Mouse (Mus musculus): ENCODE measurements around the gene I830077J02Rik. TPM values are rescaled to one million over a fixed set of nuclear protein-coding genes. Genes with fewer than 3 reads are reported as not detected.

The I830077J02Rik gene
- polyA plus RNA-seq, 1 experiment = not detected

GRCm38 (mm10) chr3:105936111-105936510 is 3.6 kb upstream of the I830077J02Rik start:
- Histone ChIP-seq H3K9me3 (replicated peaks; ENCODE audit: control insufficient read depth, insufficient read depth, low read length, poor library complexity, severe bottlenecking) (no peaks in the 10 kb centered on the region), H3K36me3 (ENCODE audit: control insufficient read depth, insufficient read depth, low read length, poor library complexity, severe bottlenecking) (no peaks in the 10 kb centered on the region), H3K4me1 (ENCODE audit: control insufficient read depth, insufficient read depth, low read length) (no peaks in the 10 kb centered on the region), H3K27me3 (ENCODE audit: control insufficient read depth, insufficient read depth, low read length, poor library complexity, severe bottlenecking) (no peaks in the 10 kb centered on the region), H3K27ac (ENCODE audit: insufficient read depth, low read length) (no peak overlapping the region), H3K4me3 (ENCODE audit: low read depth, low read length) (no peak overlapping the region), H3K9ac (ENCODE audit: low read depth, poor library complexity, severe bottlenecking) (no peak overlapping the region)
- TF ChIP-seq EP300 (IDR thresholded peaks at IDR 0.05; ENCODE audit: insufficient read depth, low read depth, low read length) = no peak
- no peak for TF ChIP-seq POLR2A (IDR thresholded peaks at IDR 0.05; ENCODE audit: insufficient read depth, low read length)
- no peak for TF ChIP-seq CTCF (IDR thresholded peaks at IDR 0.05; ENCODE audit: low read depth, low read length)

- no peaks in the 10 kb centered on the region for H3K27me3 ChIP-seq (ENCODE audit: control insufficient read depth, insufficient read depth, low read length, poor library complexity, severe bottlenecking)
- H3K9me3 ChIP-seq (replicated peaks; ENCODE audit: control insufficient read depth, insufficient read depth, low read length, poor library complexity, severe bottlenecking) = no peaks in the 10 kb centered on the region
- no peaks in the 10 kb centered on the region for H3K4me1 ChIP-seq (ENCODE audit: control insufficient read depth, insufficient read depth, low read length)
- no peak overlapping the region for H3K4me3 ChIP-seq (ENCODE audit: low read depth, low read length)
- no peak for TF ChIP-seq POLR2A (IDR thresholded peaks at IDR 0.05; ENCODE audit: insufficient read depth, low read length)
- TF ChIP-seq CTCF (IDR thresholded peaks at IDR 0.05; ENCODE audit: low read depth, low read length) = no peak
- no peak overlapping the region for H3K27ac ChIP-seq (ENCODE audit: insufficient read depth, low read length)
- no peak overlapping the region for H3K9ac ChIP-seq (ENCODE audit: low read depth, poor library complexity, severe bottlenecking)
- H3K36me3 ChIP-seq (ENCODE audit: control insufficient read depth, insufficient read depth, low read length, poor library complexity, severe bottlenecking) = no peaks in the 10 kb centered on the region
Measured at GRCm38 (mm10) chr3:105935033-105935432, 2.6 kb upstream of the I830077J02Rik start.

- Histone ChIP-seq H3K36me3 (ENCODE audit: control insufficient read depth, insufficient read depth, low read length, poor library complexity, severe bottlenecking) (no peaks in the 10 kb centered on the region), H3K4me3 (ENCODE audit: low read depth, low read length) (no peak overlapping the region), H3K9me3 (replicated peaks; ENCODE audit: control insufficient read depth, insufficient read depth, low read length, poor library complexity, severe bottlenecking) (no peaks in the 10 kb centered on the region), H3K9ac (ENCODE audit: low read depth, poor library complexity, severe bottlenecking) (no peak overlapping the region), H3K27ac (ENCODE audit: insufficient read depth, low read length) (no peak overlapping the region), H3K4me1 (ENCODE audit: control insufficient read depth, insufficient read depth, low read length) (no peaks in the 10 kb centered on the region), H3K27me3 (ENCODE audit: control insufficient read depth, insufficient read depth, low read length, poor library complexity, severe bottlenecking) (no peaks in the 10 kb centered on the region)
- TF ChIP-seq EP300 (IDR thresholded peaks at IDR 0.05; ENCODE audit: insufficient read depth, low read depth, low read length) (no peak), CTCF (IDR thresholded peaks at IDR 0.05; ENCODE audit: low read depth, low read length) (no peak), POLR2A (IDR thresholded peaks at IDR 0.05; ENCODE audit: insufficient read depth, low read length) (no peak)
Measured at GRCm38 (mm10) chr3:105933926-105934325, 1.5 kb upstream of the I830077J02Rik start.

GRCm38 (mm10) chr3:105931095-105931494 is 1.4 kb downstream of the I830077J02Rik start:
- Histone ChIP-seq H3K9me3 (replicated peaks; ENCODE audit: control insufficient read depth, insufficient read depth, low read length, poor library complexity, severe bottlenecking) (no peaks in the 10 kb centered on the region), H3K27ac (ENCODE audit: insufficient read depth, low read length) (no peak overlapping the region), H3K27me3 (ENCODE audit: control insufficient read depth, insufficient read depth, low read length, poor library complexity, severe bottlenecking) (no peaks in the 10 kb centered on the region), H3K9ac (ENCODE audit: low read depth, poor library complexity, severe bottlenecking) (no peak overlapping the region), H3K36me3 (ENCODE audit: control insufficient read depth, insufficient read depth, low read length, poor library complexity, severe bottlenecking) (no peaks in the 10 kb centered on the region), H3K4me3 (ENCODE audit: low read depth, low read length) (no peak overlapping the region), H3K4me1 (ENCODE audit: control insufficient read depth, insufficient read depth, low read length) (no peaks in the 10 kb centered on the region)
- no peak for TF ChIP-seq CTCF (IDR thresholded peaks at IDR 0.05; ENCODE audit: low read depth, low read length)

GRCm38 (mm10) chr3:105929821-105930220 is 2.6 kb downstream of the I830077J02Rik start:
- TF ChIP-seq EP300 (IDR thresholded peaks at IDR 0.05; ENCODE audit: insufficient read depth, low read depth, low read length) = no peak
- TF ChIP-seq POLR2A (IDR thresholded peaks at IDR 0.05; ENCODE audit: insufficient read depth, low read length) = no peak
- TF ChIP-seq CTCF (IDR thresholded peaks at IDR 0.05; ENCODE audit: low read depth, low read length) = no peak
- no peak overlapping the region for H3K9ac ChIP-seq (ENCODE audit: low read depth, poor library complexity, severe bottlenecking)
- H3K36me3 ChIP-seq (ENCODE audit: control insufficient read depth, insufficient read depth, low read length, poor library complexity, severe bottlenecking) = no peaks in the 10 kb centered on the region
- H3K27me3 ChIP-seq (ENCODE audit: control insufficient read depth, insufficient read depth, low read length, poor library complexity, severe bottlenecking) = no peaks in the 10 kb centered on the region
- no peaks in the 10 kb centered on the region for H3K9me3 ChIP-seq (replicated peaks; ENCODE audit: control insufficient read depth, insufficient read depth, low read length, poor library complexity, severe bottlenecking)
- no peak overlapping the region for H3K4me3 ChIP-seq (ENCODE audit: low read depth, low read length)
- no peaks in the 10 kb centered on the region for H3K4me1 ChIP-seq (ENCODE audit: control insufficient read depth, insufficient read depth, low read length)
- no peak overlapping the region for H3K27ac ChIP-seq (ENCODE audit: insufficient read depth, low read length)

- Histone ChIP-seq H3K27me3 (ENCODE audit: control insufficient read depth, insufficient read depth, low read length, poor library complexity, severe bottlenecking) (no peaks in the 10 kb centered on the region), H3K9me3 (replicated peaks; ENCODE audit: control insufficient read depth, insufficient read depth, low read length, poor library complexity, severe bottlenecking) (no peaks in the 10 kb centered on the region), H3K4me3 (ENCODE audit: low read depth, low read length) (no peak overlapping the region), H3K36me3 (ENCODE audit: control insufficient read depth, insufficient read depth, low read length, poor library complexity, severe bottlenecking) (no peaks in the 10 kb centered on the region), H3K9ac (ENCODE audit: low read depth, poor library complexity, severe bottlenecking) (no peak overlapping the region), H3K4me1 (ENCODE audit: control insufficient read depth, insufficient read depth, low read length) (no peaks in the 10 kb centered on the region), H3K27ac (ENCODE audit: insufficient read depth, low read length) (no peak overlapping the region)
- no peak for TF ChIP-seq CTCF (IDR thresholded peaks at IDR 0.05; ENCODE audit: low read depth, low read length)
Measured at GRCm38 (mm10) chr3:105928781-105929180, 3.7 kb downstream of the I830077J02Rik start.
